Mouse (Mus musculus): ENCODE data around the gene Ifna5.
A peak's percentile ranks its signal among the peaks of the same experiment; 100 is the strongest.

Ifna5 gene

GRCm38 (mm10) chr4:88865011-88865569, 29.8 kb downstream of the Ifna5 start:
- DNase-seq: no peak

- peak; percentile 67 for DNase-seq
These were observed 32.1 kb downstream of the Ifna5 start for GRCm38 (mm10) chr4:88867366-88867925.

DNA sequence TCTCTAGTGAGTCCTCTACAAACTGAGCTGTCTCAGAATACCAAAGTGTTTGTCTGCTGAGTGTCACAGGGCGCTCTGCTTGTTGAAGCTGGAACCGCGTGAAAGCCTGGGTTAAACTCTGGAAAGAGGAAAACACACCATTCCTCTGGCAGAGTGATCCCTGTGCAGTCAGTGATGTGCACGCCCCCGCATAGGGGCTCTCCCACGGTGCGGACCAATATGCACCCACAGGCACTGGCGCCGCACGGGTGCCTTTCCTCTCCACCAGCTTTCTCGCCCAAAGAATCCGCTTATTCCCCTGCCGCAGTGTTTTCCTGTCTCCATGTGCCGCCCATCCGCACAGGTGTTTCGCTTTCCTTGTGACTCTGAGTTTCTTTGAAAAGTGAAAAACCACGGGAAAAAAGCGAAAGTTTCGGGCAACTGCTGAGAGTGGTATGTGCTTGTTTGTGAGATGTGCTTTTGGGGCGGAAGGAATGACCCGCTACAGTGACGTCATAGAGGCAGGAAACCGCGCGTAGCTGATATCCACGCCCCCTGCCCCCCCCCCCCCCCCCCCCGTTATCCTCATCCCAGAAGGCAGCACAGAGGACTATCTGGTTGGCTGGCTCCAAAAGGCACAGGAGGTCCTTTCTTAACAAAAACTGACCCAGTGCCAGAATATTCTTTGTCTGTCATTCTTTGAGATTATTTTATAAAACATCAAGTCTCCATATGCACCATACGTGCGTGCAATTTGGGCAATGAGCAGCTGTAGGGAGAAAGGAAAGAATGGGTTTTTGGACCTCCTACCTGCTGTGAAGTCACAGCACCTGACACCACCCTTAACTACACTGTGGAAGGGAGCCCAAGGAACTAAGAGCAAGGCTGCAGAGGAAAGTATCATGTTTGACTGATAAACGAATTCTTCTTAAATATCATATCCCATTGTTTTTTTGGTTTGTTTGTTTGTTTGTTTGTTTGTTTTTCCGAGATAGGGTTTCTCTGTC, 32.9 kb downstream of the Ifna5 start:
- peak; percentile 8 for DNase-seq

DNA sequence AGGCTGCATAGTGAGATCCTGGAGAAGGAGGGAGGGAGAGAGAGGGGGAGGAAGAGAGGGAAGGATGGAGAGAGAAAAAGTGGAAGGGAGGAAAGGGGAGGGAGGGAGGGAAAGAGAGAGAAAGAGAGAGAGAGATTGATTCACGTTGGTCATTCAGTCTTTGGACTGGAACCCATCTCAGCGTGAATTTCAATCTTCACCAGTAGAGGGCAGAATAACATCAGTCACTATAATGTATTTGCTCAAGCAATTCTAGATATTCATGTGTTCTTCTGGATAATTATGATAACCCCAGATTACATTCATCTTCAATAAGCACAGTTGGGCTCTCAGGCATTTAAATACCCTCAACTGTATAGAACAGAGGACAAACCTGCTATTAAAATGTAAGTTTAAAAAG, 37.4 kb downstream of the Ifna5 start:
- no peak for DNase-seq

DNA sequence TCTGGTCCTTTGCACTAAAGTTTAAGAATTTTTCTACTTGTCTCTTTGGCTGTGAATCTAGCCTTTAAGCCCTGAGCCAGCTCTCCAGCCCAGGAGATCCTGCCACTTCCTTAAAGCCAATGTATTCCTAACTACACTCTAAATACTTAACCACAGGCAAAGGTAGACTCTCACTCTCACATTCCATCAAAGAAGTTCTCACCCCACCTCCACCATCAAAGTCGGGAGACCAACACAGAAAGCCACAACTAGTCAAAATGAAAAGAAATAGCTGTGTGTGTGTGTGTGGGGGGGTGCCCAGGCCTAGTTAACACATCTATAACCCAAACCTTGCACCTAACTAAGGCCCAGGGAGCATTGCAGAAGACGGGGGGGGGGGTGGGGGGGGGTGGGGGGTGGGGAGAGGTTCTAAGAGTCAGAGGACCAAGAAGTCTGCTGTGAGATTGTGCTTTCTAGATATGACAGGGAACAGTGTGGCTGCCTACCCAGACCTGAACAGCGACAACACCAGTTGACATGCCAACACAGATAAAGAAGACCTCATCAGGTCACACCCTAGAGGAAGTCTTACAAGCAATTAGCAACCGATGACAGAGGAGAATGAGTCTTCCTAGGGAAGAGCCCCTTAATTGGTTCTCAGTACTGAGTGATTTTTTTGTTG, 40.2 kb downstream of the Ifna5 start:
- DNase-seq: no peak

DNA sequence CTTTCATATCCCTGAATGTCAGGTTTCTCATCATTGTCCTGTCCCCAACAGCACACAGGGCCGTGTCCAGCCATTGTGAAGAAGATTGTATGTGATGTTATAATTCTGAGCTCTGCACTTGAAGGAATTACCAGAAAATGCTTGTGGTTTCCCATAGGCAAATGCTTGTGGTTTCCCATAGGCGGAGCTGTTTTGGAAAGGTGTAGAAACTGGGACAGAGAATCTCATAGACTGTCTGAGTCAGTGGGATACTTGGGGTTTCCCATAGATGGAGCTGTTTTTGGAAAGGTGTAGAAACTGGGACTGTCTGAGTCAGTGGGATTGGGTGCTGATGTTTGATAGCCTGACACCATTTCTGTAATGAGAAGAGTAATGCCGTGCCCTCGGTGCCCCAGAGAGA, 41.2 kb downstream of the Ifna5 start:
- no peak for DNase-seq

- DNase-seq: no peak
These were observed 42.9 kb downstream of the Ifna5 start for GRCm38 (mm10) chr4:88878246-88878645.

DNA sequence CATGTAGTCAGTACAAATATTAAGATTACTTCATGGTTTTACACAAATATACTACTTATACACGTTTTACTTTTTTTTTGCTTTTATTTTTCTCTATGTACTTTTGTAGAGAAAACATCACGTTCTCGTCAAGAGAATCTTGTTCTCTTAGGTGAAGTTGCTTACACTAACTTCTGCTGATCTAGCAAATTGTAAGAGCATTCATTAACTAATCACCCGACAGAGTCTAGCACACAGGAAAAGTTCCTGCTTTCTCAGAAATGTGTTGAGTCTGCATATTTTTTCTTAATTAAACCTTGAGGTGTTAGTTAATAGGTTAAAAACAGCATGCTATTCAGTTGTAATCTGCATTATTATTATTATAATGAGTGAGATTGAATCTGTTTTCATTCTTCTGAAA, 43.4 kb downstream of the Ifna5 start:
- no peak for DNase-seq

- DNase-seq: no peak
These were observed 44.8 kb downstream of the Ifna5 start, which contains the start of gene Ifne for GRCm38 (mm10) chr4:88880101-88880500. Gene Ifne (minus strand): TSS chr4:88880201.
